Mouse (Mus musculus) T-helper 2 cell (primary cell): ENCODE measurements around the gene Raf1.

Experiments
- in situ Hi-C: fragments of 300-600 bp; cut with MboI, MseI; formaldehyde crosslinking; loops from one replicate; pipeline ENCODE4 v1.15.1; 2025; ENCODE audit warnings: high pct_unique_total_duplicates

Raf1 gene

GRCm38 (mm10) chr6:115615983-115616382, 60.5 kb downstream of the Raf1 start:
- in situ Hi-C loops = no loop called here

- in situ Hi-C loops = no loop called here
Measured at GRCm38 (mm10) chr6:115613793-115614192, 62.6 kb downstream of the Raf1 start.

- in situ Hi-C loops = no loop called here
Measured at GRCm38 (mm10) chr6:115610301-115610700, 66.1 kb downstream of the Raf1 start.

- in situ Hi-C loops = no loop called here
Measured at GRCm38 (mm10) chr6:115609121-115609520, 67.3 kb downstream of the Raf1 start.

- in situ Hi-C loops = no loop called here
Measured at GRCm38 (mm10) chr6:115607429-115607828, 69.0 kb downstream of the Raf1 start.

GRCm38 (mm10) chr6:115606461-115606860, 70.0 kb downstream of the Raf1 start:
- in situ Hi-C loops = no loop called here

- in situ Hi-C loops = no loop called here
Measured at GRCm38 (mm10) chr6:115601715-115602523, 74.5 kb downstream of the Raf1 start, which contains the start of gene Mkrn2. Mkrn2 (plus strand) TSS chr6:115601902.

- in situ Hi-C loops = no loop called here
Measured at GRCm38 (mm10) chr6:115601322-115601714, 75.1 kb downstream of the Raf1 start.

GRCm38 (mm10) chr6:115595667-115596066, 80.8 kb downstream of the Raf1 start:
- in situ Hi-C loops = no loop called here

GRCm38 (mm10) chr6:115594463-115594862, 82.0 kb downstream of the Raf1 start:
- in situ Hi-C loops = no loop called here

GRCm38 (mm10) chr6:115593252-115593651, 83.2 kb downstream of the Raf1 start:
- in situ Hi-C loops = no loop called here

- in situ Hi-C loops = no loop called here
Measured at GRCm38 (mm10) chr6:115592458-115592857, 84.0 kb downstream of the Raf1 start, which contains the start of gene Mkrn2os. Mkrn2os (minus strand) TSS chr6:115592576.

- in situ Hi-C loops = no loop called here
Measured at GRCm38 (mm10) chr6:115591692-115592359, 84.6 kb downstream of the Raf1 start.

- in situ Hi-C loops = no loop called here
Measured at GRCm38 (mm10) chr6:115586321-115586720, 90.1 kb downstream of the Raf1 start.

GRCm38 (mm10) chr6:115584176-115584575, 92.3 kb downstream of the Raf1 start:
- in situ Hi-C loops = no loop called here

GRCm38 (mm10) chr6:115583430-115584125, 92.9 kb downstream of the Raf1 start:
- in situ Hi-C loops = no loop called here

GRCm38 (mm10) chr6:115582328-115583115, 93.9 kb downstream of the Raf1 start:
- in situ Hi-C loops = no loop called here

- in situ Hi-C loops = no loop called here
Measured at GRCm38 (mm10) chr6:115580810-115581209, 95.6 kb downstream of the Raf1 start.

- in situ Hi-C loops = no loop called here
Measured at GRCm38 (mm10) chr6:115577941-115578340, 98.5 kb downstream of the Raf1 start.

GRCm38 (mm10) chr6:115577407-115577806, 99.0 kb downstream of the Raf1 start:
- in situ Hi-C loops = no loop called here

GRCm38 (mm10) chr6:115574171-115574570, 102.3 kb downstream of the Raf1 start:
- in situ Hi-C loops = no loop called here
